Mouse (Mus musculus) heart, embryonic 12.5 days (tissue): ENCODE data around the gene Tec. TPM values are rescaled to one million over a fixed set of nuclear protein-coding genes. Genes with fewer than 3 reads are reported as not detected.
A peak's percentile ranks its signal among the peaks of the same experiment; 100 is the strongest.

Source experiments
- ATAC-seq: fragments of 200-750 bp; cut with Nextera tagmentation; 2 replicates; pipeline ENCODE4 v1.8.0; 2017; ENCODE audit warnings: moderate TSS enrichment, moderate library complexity; ENCODE audit not compliant: insufficient number of reproducible peaks, low FRiP score
- H3K27ac ChIP-seq: fragments of 300-500 bp; sonication (generic); 2 replicates; pipeline ENCODE4 v1.5.1; 2016; ENCODE audit warnings: mild to moderate bottlenecking, moderate library complexity; ENCODE audit not compliant: poor library complexity, severe bottlenecking
- H3K27me3 ChIP-seq: fragments of 300-500 bp; sonication (generic); replicated peaks from 2 replicates; pipeline ENCODE4 v1.6.1; 2016; ENCODE audit warnings: mild to moderate bottlenecking, moderate library complexity
- H3K36me3 ChIP-seq: fragments of 300-500 bp; sonication (generic); 2 replicates; pipeline ENCODE4 v1.6.1; 2016; ENCODE audit warnings: mild to moderate bottlenecking, moderate library complexity
- H3K4me1 ChIP-seq: fragments of 300-500 bp; sonication (generic); replicated peaks from 2 replicates; pipeline ENCODE4 v1.6.1; 2016; ENCODE audit warnings: mild to moderate bottlenecking
- H3K4me2 ChIP-seq: fragments of 300-500 bp; sonication (generic); 2 replicates; pipeline ENCODE4 v1.6.1; 2016; ENCODE audit warnings: mild to moderate bottlenecking, moderate library complexity
- H3K4me3 ChIP-seq: fragments of 300-500 bp; sonication (generic); 2 replicates; pipeline ENCODE4 v1.5.1; 2016; ENCODE audit warnings: mild to moderate bottlenecking
- H3K9ac ChIP-seq: fragments of 300-500 bp; sonication (generic); 2 replicates; pipeline ENCODE4 v1.6.1; 2016; ENCODE audit warnings: mild to moderate bottlenecking, moderate library complexity
- H3K9me3 ChIP-seq: fragments of 300-500 bp; sonication (generic); replicated peaks from 2 replicates; pipeline ENCODE4 v1.6.1; 2016; ENCODE audit warnings: mild to moderate bottlenecking, moderate library complexity
- WGBS: fragments of 180-500 bp; shearing (Covaris S2); methylation state at CpG from one replicate; pipeline ENCODE4 v1.1.7; 2016; 5-methylcytosine and 5-hydroxymethylcytosine counted together
- polyA plus RNA-seq: library from polyadenylated mRNA; unstranded; fragments of >200 nt; fragmentation: Nextera tagmentation; extraction: Ambion mirVana; gene quantifications from 2 replicates; pipeline ENCODE4 v1.2.1, GENCODE M21; 2016

The Tec gene
- polyA plus RNA-seq, 1 experiment from 2014 or later: 17.1 TPM

GRCm38 (mm10) chr5:72732885-72733284 lies 135.4 kb downstream of the Tec start:
- WGBS: 88% methylated on average over 1 of the region's 1 CpGs
- Histone ChIP-seq H3K27me3 (no peaks in the 10 kb centered on the region), H3K9ac (no peak overlapping the region), H3K27ac (no peak overlapping the region), H3K9me3 (no peaks in the 10 kb centered on the region), H3K4me3 (no peak overlapping the region), H3K36me3 (no peaks in the 10 kb centered on the region), H3K4me1 (peaks cover 16% of the 10 kb centered on the region), H3K4me2 (no peak overlapping the region)
- ATAC-seq: no peak

DNA sequence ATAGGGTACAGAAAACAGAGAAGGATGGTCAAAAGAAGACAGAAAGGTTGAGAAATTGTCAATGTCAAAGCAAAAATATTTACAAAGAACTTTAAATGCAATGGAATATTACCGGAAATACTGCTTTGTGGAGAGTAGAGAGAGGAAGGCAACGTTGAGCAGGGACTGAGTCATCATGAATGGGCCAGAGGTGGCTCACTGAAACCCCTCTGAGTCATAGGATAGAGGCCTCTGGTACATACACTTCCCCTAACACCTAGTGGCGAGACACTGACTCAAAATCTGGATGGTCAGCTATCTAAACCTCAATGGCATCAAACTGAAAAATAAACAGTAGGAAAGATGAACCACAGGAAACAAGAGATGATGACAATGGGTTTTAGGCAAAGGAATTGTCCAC lies 142.9 kb downstream of the Tec start:
- Histone ChIP-seq H3K27ac (no peak overlapping the region), H3K4me3 (no peak overlapping the region), H3K4me2 (no peak overlapping the region), H3K9me3 (no peaks in the 10 kb centered on the region), H3K27me3 (no peaks in the 10 kb centered on the region), H3K9ac (no peak overlapping the region), H3K36me3 (no peaks in the 10 kb centered on the region), H3K4me1 (no peaks in the 10 kb centered on the region)
- no peak for ATAC-seq
- WGBS: 69% methylated on average over 3 of the region's 3 CpGs

DNA sequence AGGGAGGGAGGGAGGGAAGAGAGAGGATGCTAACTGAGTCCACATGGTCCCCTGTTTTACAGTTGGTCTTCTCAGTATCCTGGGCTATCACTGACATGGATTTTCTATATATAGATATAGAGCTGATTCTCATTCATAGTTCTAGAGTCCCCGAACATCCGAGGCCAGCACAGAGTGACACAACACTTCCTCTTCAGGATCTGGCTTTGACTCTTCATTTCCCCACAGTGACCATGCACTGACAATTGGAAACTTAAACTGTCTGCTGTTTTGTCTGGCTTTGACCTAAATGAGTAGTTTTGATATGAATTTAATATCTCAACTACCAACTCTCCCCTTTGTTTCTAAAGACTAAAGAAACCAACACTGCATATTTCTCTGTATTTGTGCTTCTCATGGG lies 144.9 kb downstream of the Tec start:
- H3K27me3 ChIP-seq: no peaks in the 10 kb centered on the region
- WGBS: 48% methylated on average over 2 of the region's 2 CpGs
- ATAC-seq: no peak

GRCm38 (mm10) chr5:72720587-72720986 lies 147.7 kb downstream of the Tec start:
- H3K4me2 ChIP-seq: no peak overlapping the region
- H3K4me3 ChIP-seq: no peak overlapping the region
- H3K36me3 ChIP-seq: no peaks in the 10 kb centered on the region
- no peaks in the 10 kb centered on the region for H3K4me1 ChIP-seq
- no peak overlapping the region for H3K9ac ChIP-seq
- no peak for ATAC-seq
- WGBS: 62% methylated on average over 7 of the region's 7 CpGs
- no peak overlapping the region for H3K27ac ChIP-seq
- H3K9me3 ChIP-seq: no peaks in the 10 kb centered on the region
- H3K27me3 ChIP-seq: no peaks in the 10 kb centered on the region

More for the DNA sequence above, 144.9 kb downstream of the Tec start:
- H3K4me3 ChIP-seq: no peak overlapping the region
- no peak overlapping the region for H3K27ac ChIP-seq
- no peaks in the 10 kb centered on the region for H3K9me3 ChIP-seq
- no peak overlapping the region for H3K4me2 ChIP-seq
- H3K4me1 ChIP-seq: no peaks in the 10 kb centered on the region
- H3K36me3 ChIP-seq: no peaks in the 10 kb centered on the region
- H3K9ac ChIP-seq: no peak overlapping the region

GRCm38 (mm10) chr5:72710572-72711278 lies 157.6 kb downstream of the Tec start:
- Histone ChIP-seq H3K27me3 (no peaks in the 10 kb centered on the region), H3K9ac (no peak overlapping the region), H3K27ac (no peak overlapping the region), H3K4me3 (no peak overlapping the region), H3K4me1 (no peaks in the 10 kb centered on the region), H3K4me2 (no peak overlapping the region), H3K9me3 (no peaks in the 10 kb centered on the region), H3K36me3 (no peaks in the 10 kb centered on the region)
- WGBS: 22% methylated on average over 4 of the region's 4 CpGs
- ATAC-seq: no peak

- Histone ChIP-seq H3K9ac (no peak overlapping the region), H3K27me3 (no peaks in the 10 kb centered on the region), H3K9me3 (peaks cover 4% of the 10 kb centered on the region), H3K4me1 (no peaks in the 10 kb centered on the region), H3K4me3 (no peak overlapping the region), H3K27ac (no peak overlapping the region), H3K4me2 (no peak overlapping the region), H3K36me3 (no peaks in the 10 kb centered on the region)
- ATAC-seq: no peak
- WGBS: 88% methylated on average over 9 of the region's 9 CpGs
These were observed 158.3 kb downstream of the Tec start for GRCm38 (mm10) chr5:72709976-72710375.

DNA sequence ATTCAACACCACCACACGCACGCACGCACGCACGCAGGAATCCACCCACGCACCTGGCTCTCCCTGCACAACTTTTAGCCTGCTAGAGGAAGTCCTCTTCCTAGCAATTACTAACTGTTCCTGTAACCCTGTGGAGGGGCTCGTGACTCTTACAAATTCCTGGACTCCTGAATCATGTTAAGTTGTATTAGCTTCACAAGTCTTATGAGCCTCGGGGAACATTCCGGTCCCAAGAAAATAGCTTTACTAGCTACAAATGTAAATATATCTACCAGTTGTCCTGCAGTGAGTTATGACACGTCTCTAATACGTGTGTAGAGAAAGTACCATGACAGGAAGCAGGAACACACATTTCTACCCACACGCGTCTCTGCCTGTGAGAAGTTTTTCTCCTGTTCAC lies 158.8 kb downstream of the Tec start:
- Histone ChIP-seq H3K27ac (no peak overlapping the region), H3K9me3 (peaks cover 4% of the 10 kb centered on the region), H3K4me1 (no peaks in the 10 kb centered on the region), H3K9ac (no peak overlapping the region), H3K4me3 (no peak overlapping the region), H3K27me3 (no peaks in the 10 kb centered on the region), H3K36me3 (no peaks in the 10 kb centered on the region), H3K4me2 (no peak overlapping the region)
- 84% methylated on average over 13 of the region's 13 CpGs for WGBS
- ATAC-seq: no peak

GRCm38 (mm10) chr5:72706722-72707121 lies 161.6 kb downstream of the Tec start:
- Histone ChIP-seq H3K4me2 (peak overlapping the region; percentile 18; the same call in 1 of the 2 replicates), H3K27ac (no peak overlapping the region), H3K4me3 (no peak overlapping the region), H3K9me3 (peaks cover 4% of the 10 kb centered on the region), H3K36me3 (no peaks in the 10 kb centered on the region), H3K9ac (no peak overlapping the region), H3K27me3 (no peaks in the 10 kb centered on the region), H3K4me1 (no peaks in the 10 kb centered on the region)
- 62% methylated on average over 10 of the region's 10 CpGs for WGBS
- no peak for ATAC-seq

GRCm38 (mm10) chr5:72706095-72706494 lies 162.2 kb downstream of the Tec start:
- Histone ChIP-seq H3K27ac (no peak overlapping the region), H3K36me3 (no peaks in the 10 kb centered on the region), H3K27me3 (no peaks in the 10 kb centered on the region), H3K4me3 (no peak overlapping the region), H3K9me3 (peaks cover 7% of the 10 kb centered on the region), H3K4me2 (0 out of 2 replicates have a peak overlapping the region, but pooled peaks have one; percentile 18), H3K4me1 (no peaks in the 10 kb centered on the region), H3K9ac (no peak overlapping the region)
- ATAC-seq: no peak
- WGBS: 63% methylated on average over 10 of the region's 10 CpGs

Other genes starting within 250 kb of the Tec start
- not detected in 2 replicates for gene Cnga1, start 224.2 kb downstream of the Tec start, polyA plus RNA-seq
- gene Nipal1, start 220.7 kb downstream of the Tec start, polyA plus RNA-seq: 0.24 TPM in 1 of 2 replicates, not detected in the other
- gene Txk, start 115.7 kb downstream of the Tec start, polyA plus RNA-seq: not detected in 2 replicates
- gene Slain2, start 45.8 kb upstream of the Tec start, polyA plus RNA-seq: 31.4 and 32.6 TPM in 2 replicates
- gene Gm10135, start 106.2 kb upstream of the Tec start, polyA plus RNA-seq: not detected in 2 replicates
- gene Slc10a4, start 138.4 kb upstream of the Tec start, polyA plus RNA-seq: 0.41 and 0.50 TPM in 2 replicates